Mouse (Mus musculus): ENCODE results near the gene Pip4k2a.

DNA sequence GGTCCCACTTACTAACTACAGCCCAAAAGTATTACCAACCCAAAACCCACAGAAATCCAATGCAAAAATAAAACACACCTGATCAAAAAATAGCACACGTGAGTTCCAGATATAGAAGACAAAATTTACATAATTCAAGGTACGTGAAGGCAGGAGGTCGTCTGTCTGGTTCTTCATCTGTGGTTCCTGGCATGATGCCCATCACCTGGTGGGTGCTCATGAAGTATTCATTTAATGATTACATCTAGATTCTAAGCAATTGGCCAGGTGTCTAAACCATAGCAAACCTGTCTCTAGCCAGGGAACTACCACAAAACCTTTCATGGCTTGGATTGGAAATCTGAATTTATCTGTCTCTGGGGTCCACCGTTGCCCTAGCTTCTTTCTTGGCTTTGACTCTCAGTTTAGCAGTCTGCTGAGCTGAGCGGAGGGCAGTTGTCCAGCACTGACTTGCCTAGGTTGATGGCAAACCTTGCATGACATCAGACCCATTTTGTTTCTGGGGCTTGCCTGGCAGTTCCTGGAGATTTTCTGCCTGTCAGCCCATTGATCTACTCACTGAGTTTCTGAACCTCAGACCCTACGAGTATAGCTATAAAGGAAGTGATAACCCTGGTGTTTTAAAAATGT lies 182.5 kb downstream of the Pip4k2a start:
- TF ChIP-seq GATA1 (IDR thresholded peaks at IDR 0.05; ENCODE audit: borderline replicate concordance, low read length) (no peak), FLI1 (IDR thresholded peaks at IDR 0.05; ENCODE audit: low read length) (no peak)

All from megakaryocyte, embryonic 14.5 days (primary cell).